Mouse (Mus musculus): ENCODE results near the gene Tcea2. TPM values are rescaled to one million over a fixed set of nuclear protein-coding genes. Genes with fewer than 3 reads are reported as not detected.

Gene Tcea2
- total and polyA plus RNA-seq, 2 experiments from 2014 or later, result 15.2 to 21.9 TPM

DNA sequence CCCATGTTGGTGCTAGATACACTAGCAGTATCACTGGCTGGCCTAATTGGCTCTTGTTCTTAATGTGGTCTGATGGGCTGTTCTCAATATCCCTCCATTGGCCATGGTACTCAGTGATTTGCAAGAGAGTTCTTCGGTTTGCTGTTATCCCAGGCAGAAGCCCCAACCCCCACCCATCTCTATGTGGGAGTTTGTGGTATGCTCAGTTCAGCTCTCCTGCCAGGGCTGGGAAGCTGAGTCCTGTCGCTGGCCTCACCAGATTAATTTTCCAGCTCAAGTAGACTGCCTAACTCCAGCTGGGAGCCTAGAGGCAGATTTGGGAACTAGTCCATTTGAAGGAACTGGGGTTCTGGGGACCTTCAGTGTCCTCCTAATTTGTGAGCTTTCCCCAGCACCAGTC, 22.7 kb upstream of the Tcea2 start:
- Histone ChIP-seq H3K9ac (replicated peaks; ENCODE audit: low read depth, low read length) (no peak overlapping the region), H3K4me3 (ENCODE audit: low read depth, low read length) (no peak overlapping the region), H3K9me3 (replicated peaks; ENCODE audit: control insufficient read depth, low read length) (no peaks in the 10 kb centered on the region), H3K4me1 (ENCODE audit: control insufficient read depth, insufficient read depth) (0 out of 2 replicates have a peak, but pooled peaks cover 4% of the 10 kb centered on the region), H3K36me3 (replicated peaks; ENCODE audit: control insufficient read depth, insufficient read depth, low read length) (peaks cover 32% of the 10 kb centered on the region), H3K27ac (ENCODE audit: low read depth) (no peak overlapping the region), H3K4me2 (ENCODE audit: low read depth, low read length) (no peak overlapping the region), H3K27me3 (ENCODE audit: control insufficient read depth, insufficient read depth, low read length) (no peaks in the 10 kb centered on the region)
- 50% methylated on average over 2 of the region's 2 CpGs for WGBS
- DNase-seq (ENCODE audit: low spot score) (no peak), ATAC-seq (ENCODE audit: insufficient read depth, low read depth) (no peak)
- no peak for TF ChIP-seq CTCF (IDR thresholded peaks at IDR 0.05; ENCODE audit: low read depth)
- TF ChIP-seq EP300 (IDR thresholded peaks at IDR 0.05; ENCODE audit: low read depth), result no peak

DNA sequence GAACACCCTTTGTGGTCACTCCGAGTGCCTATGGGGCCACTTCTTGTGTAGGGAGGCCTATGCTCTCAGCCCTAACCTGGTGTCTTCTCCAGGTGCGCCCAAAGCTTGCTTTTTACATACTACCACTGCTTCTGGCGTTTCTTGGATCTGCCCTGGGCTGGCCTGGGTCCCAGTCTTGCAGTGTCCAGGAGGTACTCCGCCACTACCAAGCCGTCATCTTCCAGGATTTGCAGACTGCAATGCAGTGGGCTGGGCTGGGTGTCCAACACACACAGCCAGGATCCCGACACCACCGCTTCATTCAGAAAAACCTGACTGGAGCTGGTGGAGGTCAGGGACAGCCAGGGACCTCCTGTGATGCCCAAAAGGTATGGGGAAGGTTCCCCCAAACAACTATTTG, 21.6 kb upstream of the Tcea2 start:
- WGBS, result 79% methylated on average over 7 of the region's 7 CpGs
- Histone ChIP-seq H3K36me3 (replicated peaks; ENCODE audit: control insufficient read depth, insufficient read depth, low read length) (peaks cover 23% of the 10 kb centered on the region), H3K27ac (ENCODE audit: low read depth) (no peak overlapping the region), H3K4me3 (ENCODE audit: low read depth, low read length) (no peak overlapping the region), H3K9me3 (replicated peaks; ENCODE audit: control insufficient read depth, low read length) (no peaks in the 10 kb centered on the region), H3K9ac (replicated peaks; ENCODE audit: low read depth, low read length) (no peak overlapping the region), H3K4me1 (ENCODE audit: control insufficient read depth, insufficient read depth) (0 out of 2 replicates have a peak, but pooled peaks cover 4% of the 10 kb centered on the region), H3K27me3 (ENCODE audit: control insufficient read depth, insufficient read depth, low read length) (no peaks in the 10 kb centered on the region), H3K4me2 (ENCODE audit: low read depth, low read length) (no peak overlapping the region)
- no peak for DNase-seq (ENCODE audit: low spot score)
- ATAC-seq (ENCODE audit: insufficient read depth, low read depth), result no peak
- no peak for TF ChIP-seq EP300 (IDR thresholded peaks at IDR 0.05; ENCODE audit: low read depth)
- TF ChIP-seq CTCF (IDR thresholded peaks at IDR 0.05; ENCODE audit: low read depth), result no peak

DNA sequence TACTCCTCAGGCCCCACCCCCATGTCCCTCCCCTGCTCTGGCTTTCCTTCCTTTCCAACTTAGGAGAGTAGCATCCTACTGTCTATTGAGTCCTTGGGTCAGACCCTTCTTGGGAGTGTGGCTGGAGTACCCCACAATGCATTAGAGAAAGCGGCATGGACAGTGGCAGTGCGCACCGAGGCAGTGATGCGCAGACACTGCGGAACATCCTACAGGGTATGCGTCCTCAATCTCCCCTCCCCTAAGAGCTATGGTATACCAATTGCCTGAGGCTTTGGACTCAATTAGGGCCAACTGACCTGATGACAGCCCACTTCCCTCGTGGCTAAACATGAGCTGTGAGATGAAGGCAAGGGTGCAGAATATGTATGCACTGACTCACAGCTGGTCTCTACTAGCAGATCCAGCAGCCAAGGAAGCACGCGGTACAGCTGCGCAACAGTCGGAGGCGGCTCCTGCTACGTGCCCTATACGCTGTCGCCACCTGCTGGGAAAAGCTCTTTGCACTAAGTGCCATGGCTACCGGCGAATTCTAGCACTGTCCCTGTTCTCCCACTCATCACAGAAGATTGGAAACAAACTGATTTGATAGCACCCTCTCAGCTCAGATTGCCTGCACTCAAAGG, 21.1 kb upstream of the Tcea2 start:
- Histone ChIP-seq H3K9ac (replicated peaks; ENCODE audit: low read depth, low read length) (no peak overlapping the region), H3K9me3 (replicated peaks; ENCODE audit: control insufficient read depth, low read length) (no peaks in the 10 kb centered on the region), H3K27ac (ENCODE audit: low read depth) (peak overlapping the region; percentile 21; the same call in 1 of the 2 replicates)

DNA sequence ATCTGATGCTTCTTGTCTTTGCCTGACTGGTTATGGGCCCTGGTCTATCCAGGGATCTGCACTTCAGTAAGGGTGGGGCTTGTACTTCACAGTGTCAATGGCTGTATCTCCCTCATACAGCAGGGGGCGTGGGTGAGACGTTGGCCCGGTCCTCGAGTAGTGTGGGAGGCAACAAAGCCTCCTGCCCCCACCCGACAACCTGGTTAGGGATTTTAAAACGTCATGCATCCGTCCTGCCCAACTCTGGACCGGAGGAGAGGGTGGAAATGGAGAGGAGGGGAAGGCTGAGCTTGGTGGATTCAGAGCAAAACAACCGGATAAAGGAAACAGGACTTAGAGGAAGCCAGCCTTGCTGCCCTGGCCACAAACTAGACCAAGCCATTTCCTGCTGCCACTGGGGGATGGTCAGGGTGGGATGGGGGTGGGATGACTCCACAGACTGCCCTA, 20.5 kb upstream of the Tcea2 start:
- 0 out of 2 replicates have a peak, but pooled peaks cover 4% of the 10 kb centered on the region for H3K4me1 ChIP-seq (ENCODE audit: control insufficient read depth, insufficient read depth)
- H3K27me3 ChIP-seq (ENCODE audit: control insufficient read depth, insufficient read depth, low read length), result no peaks in the 10 kb centered on the region
- DNase-seq (ENCODE audit: low spot score), result peak; percentile 86
- H3K9ac ChIP-seq (replicated peaks; ENCODE audit: low read depth, low read length), result no peak overlapping the region
- ATAC-seq (ENCODE audit: insufficient read depth, low read depth), result peak; percentile 68
- H3K9me3 ChIP-seq (replicated peaks; ENCODE audit: control insufficient read depth, low read length), result no peaks in the 10 kb centered on the region
- no peak overlapping the region for H3K4me2 ChIP-seq (ENCODE audit: low read depth, low read length)
- peak; percentile 84; the same call in 1 of the 2 replicates for TF ChIP-seq EP300 (IDR thresholded peaks at IDR 0.05; ENCODE audit: low read depth)
- TF ChIP-seq CTCF (IDR thresholded peaks at IDR 0.05; ENCODE audit: low read depth), result peak; percentile 80
- WGBS, result 8% methylated on average over 9 of the region's 9 CpGs
- H3K4me3 ChIP-seq (ENCODE audit: low read depth, low read length), result no peak overlapping the region
- H3K36me3 ChIP-seq (replicated peaks; ENCODE audit: control insufficient read depth, insufficient read depth, low read length), result peaks cover 20% of the 10 kb centered on the region
- peak overlapping the region; percentile 68 for H3K27ac ChIP-seq (ENCODE audit: low read depth)

More for the DNA sequence above, 21.1 kb upstream of the Tcea2 start:
- peak; percentile 49 for DNase-seq (ENCODE audit: low spot score)
- peak; percentile 45 for ATAC-seq (ENCODE audit: insufficient read depth, low read depth)
- Histone ChIP-seq H3K4me1 (ENCODE audit: control insufficient read depth, insufficient read depth) (0 out of 2 replicates have a peak, but pooled peaks cover 4% of the 10 kb centered on the region), H3K36me3 (replicated peaks; ENCODE audit: control insufficient read depth, insufficient read depth, low read length) (peaks cover 23% of the 10 kb centered on the region), H3K27me3 (ENCODE audit: control insufficient read depth, insufficient read depth, low read length) (no peaks in the 10 kb centered on the region), H3K4me3 (ENCODE audit: low read depth, low read length) (no peak overlapping the region), H3K4me2 (ENCODE audit: low read depth, low read length) (no peak overlapping the region)
- 33% methylated on average over 17 of the region's 17 CpGs for WGBS
- TF ChIP-seq EP300 (IDR thresholded peaks at IDR 0.05; ENCODE audit: low read depth), result no peak
- peak; percentile 52 for TF ChIP-seq CTCF (IDR thresholded peaks at IDR 0.05; ENCODE audit: low read depth)

DNA sequence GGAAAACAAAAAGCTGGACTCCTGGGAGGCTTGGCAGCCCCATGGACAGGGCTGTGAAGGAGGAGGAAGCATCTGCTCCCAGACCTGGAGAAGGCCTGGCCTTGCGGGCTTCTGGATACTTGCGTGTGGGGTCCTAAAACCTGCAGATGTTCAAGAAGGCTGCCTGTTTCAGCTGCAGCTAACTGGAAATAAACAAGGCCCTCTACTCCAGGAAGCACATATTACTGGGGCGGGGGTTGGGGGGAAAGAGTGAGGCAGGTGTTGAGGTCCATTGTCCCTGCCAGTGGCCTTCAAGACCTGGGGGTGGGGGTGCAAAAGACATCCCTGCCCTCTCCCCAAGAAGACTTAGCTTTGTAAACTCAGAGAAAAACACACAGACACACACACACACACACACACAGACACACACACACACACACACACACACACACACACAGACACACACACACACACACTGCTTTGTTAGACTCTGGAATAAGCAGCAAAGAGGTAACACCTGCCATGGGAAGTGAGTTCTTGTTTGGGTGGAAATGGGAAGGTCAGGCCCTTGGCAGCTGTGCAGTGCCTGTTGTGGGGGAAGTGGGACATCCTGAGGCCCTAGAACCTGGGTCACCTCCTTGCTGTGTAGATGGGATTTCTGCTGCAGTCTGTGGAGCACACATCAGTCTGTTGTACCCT, 17.4 kb upstream of the Tcea2 start:
- H3K4me2 ChIP-seq (ENCODE audit: low read depth, low read length), result no peak overlapping the region
- DNase-seq (ENCODE audit: low spot score) (no peak), ATAC-seq (ENCODE audit: insufficient read depth, low read depth) (peak; percentile 40)

More for the DNA sequence above, 17.4 kb upstream of the Tcea2 start:
- TF ChIP-seq CTCF (IDR thresholded peaks at IDR 0.05; ENCODE audit: low read depth) (no peak), EP300 (IDR thresholded peaks at IDR 0.05; ENCODE audit: low read depth) (peak; percentile 29; the same call in 1 of the 2 replicates)
- Histone ChIP-seq H3K27me3 (ENCODE audit: control insufficient read depth, insufficient read depth, low read length) (0 out of 2 replicates have a peak, but pooled peaks cover under 1% of the 10 kb centered on the region), H3K36me3 (replicated peaks; ENCODE audit: control insufficient read depth, insufficient read depth, low read length) (no peaks in the 10 kb centered on the region), H3K4me3 (ENCODE audit: low read depth, low read length) (no peak overlapping the region), H3K9me3 (replicated peaks; ENCODE audit: control insufficient read depth, low read length) (no peaks in the 10 kb centered on the region), H3K9ac (replicated peaks; ENCODE audit: low read depth, low read length) (no peak overlapping the region), H3K27ac (ENCODE audit: low read depth) (peak overlapping the region; percentile 82), H3K4me1 (ENCODE audit: control insufficient read depth, insufficient read depth) (0 out of 2 replicates have a peak, but pooled peaks cover 4% of the 10 kb centered on the region)
- WGBS, result 73% methylated on average over 3 of the region's 3 CpGs
